Mouse (Mus musculus): Measurements from ENCODE around the gene Tmem128.

The Tmem128 gene

DNA sequence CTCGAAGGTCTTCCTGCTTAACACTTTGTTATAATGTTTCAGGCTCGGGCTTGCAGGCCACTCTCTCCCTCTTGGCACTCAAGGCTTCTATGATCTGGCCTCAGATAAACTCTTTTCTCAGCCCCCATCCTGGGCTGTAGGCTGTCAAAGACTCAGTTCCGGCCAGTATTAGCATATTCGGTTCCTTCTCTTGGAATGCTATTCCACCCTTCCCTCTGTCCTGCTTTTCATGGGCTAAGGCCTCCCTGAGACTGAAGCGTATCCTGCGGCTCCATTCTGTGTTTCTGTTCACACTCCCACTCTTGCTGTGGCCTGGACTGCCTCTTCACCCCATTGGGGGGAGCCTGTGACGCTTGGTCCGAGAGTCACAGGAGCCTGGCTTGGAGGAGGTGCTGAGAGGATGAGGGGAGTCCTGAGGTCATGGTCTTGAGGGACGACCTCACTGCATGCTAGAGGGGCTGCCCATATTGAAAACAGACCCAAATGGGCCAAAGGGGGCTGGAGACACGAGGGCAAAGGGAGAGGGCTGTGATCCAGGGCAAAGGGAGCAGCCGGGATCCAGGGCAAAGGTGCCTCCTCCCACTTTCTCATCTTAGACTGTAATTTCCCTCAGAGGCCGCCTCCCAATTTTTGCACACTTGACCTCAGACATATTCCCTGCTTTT lies 18.1 kb downstream of the Tmem128 start:
- no peak for DNase-seq (ENCODE audit: low spot score)

DNA sequence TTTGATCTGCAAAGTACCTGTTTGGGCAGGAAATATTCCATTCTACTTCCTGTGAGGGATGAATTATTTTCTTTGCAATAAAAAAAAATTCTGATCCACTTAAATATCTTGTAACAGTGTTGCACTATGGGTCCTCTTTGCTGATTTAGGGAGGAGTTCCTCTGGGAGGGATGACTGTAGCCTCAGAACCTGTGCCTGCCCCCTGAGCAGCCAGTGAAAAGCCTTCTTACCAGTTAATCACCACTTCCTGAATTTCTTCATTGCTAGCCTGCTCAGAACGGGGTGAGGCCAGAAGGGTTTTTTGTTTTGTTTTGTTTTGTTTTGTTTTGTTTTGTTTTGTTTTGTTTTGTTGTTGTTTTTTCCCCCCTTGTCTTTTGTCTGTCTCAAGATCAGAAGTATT lies 20.1 kb downstream of the Tmem128 start:
- DNase-seq (ENCODE audit: low spot score): no peak

DNA sequence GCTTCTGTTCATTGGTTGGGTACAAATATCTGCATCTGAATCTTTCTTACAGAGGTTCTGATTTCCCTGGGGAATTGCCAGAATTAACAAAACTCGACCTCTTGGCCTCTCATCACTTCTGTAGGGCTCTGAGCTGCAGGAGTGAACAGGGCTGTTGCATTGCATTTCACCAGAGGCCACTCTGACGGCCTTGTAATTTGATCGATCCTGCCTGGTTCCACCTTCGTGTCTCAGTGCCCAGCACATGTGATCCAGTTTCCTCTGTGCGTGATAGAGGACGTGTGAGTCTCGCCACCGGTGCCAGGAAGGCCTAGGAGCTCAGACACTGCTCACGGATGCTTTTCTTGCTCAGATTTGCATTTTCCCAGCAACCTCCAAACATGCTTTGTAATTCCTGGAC lies 25.7 kb downstream of the Tmem128 start:
- DNase-seq (ENCODE audit: low spot score): no peak

DNA sequence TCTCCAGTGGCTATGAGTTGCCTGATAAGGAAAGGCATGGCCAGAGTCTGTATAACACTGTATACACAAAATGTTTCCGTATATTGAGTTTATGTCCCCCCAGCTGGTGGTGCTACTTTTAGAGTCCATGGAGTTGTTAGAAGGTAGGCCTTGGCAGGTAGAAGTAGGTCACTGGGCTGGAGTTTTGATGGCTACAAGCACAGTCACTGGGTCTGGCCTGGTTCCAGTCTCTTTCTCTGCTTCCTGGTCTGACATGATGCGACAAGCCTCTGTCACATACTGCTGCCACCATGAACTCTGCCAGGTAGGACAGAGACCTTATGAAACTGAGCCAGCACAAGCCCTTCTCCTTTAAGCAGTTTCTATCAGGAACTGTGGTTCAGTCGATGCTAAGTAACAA lies 28.5 kb downstream of the Tmem128 start:
- DNase-seq (ENCODE audit: low spot score): no peak

DNA sequence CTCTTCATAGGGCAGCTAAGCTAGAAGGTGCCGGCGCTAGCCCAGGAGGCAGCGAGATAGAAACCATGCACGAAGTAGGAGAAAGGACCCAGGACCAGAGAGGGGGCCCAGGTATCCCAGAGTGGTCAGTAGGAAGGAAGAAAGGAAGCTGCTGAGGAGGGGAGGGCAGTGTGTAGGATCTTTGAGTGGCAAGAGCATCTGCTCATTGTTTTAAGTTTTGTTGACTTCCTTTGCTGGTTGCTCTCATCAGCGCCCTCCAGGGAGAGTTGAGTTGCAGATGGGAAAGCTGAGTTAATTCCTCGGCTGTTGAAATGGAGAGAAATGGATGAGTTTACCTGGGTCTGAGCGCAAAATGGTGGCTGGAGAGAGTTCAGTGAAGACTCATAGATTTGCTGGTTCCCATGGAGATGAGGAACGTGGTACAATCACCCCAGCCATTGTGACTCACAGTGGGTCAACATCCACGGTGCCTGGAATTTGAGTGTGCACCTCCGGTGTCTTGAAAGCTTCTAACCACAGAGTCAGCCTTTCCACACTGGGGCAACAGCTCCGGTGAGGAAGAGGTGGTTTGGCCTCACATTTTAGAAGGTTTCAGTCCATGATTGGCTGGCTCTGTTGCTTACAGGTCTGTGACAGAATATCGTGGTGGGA lies 41.9 kb downstream of the Tmem128 start:
- DNase-seq (ENCODE audit: low spot score): no peak

DNA sequence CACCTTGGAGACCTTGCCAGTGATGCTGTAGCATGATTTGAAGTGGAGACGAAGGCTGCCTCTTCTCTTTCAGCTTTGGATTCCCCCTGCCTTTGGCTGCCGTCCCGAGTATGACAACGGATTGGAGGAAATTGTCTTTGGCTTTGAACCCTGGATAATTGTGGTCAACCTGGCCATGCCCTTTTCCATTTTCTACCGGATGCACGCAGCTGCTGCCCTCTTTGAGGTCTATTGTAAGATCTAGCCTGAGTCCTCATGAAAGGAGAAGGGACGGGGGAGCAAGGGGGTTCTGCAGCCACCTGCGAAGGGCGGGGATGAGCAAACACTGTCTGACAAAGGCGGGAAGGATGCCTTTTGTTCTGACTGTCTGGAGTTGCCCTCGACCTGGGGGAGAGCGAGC lies 42.7 kb downstream of the Tmem128 start:
- DNase-seq (ENCODE audit: low spot score): no peak

DNA sequence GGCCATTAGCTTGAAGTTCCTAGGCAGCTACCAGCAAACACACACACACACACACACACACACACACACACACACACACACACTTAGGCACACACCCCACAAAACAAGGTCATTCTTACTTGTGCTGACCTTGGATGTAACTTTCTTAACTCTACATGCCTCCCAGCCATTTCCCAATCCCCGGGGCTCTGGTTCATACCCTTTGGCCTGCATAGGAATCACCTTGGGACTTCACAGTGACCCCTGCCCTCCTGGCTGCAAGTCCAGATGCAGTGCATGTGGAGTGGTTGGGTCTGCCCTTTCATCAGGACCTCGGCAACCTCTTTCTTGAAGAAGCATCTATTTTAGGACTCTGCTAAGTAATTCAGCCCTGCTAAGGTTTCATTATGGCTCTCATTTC lies 45.3 kb downstream of the Tmem128 start:
- no peak for DNase-seq (ENCODE audit: low spot score)

DNA sequence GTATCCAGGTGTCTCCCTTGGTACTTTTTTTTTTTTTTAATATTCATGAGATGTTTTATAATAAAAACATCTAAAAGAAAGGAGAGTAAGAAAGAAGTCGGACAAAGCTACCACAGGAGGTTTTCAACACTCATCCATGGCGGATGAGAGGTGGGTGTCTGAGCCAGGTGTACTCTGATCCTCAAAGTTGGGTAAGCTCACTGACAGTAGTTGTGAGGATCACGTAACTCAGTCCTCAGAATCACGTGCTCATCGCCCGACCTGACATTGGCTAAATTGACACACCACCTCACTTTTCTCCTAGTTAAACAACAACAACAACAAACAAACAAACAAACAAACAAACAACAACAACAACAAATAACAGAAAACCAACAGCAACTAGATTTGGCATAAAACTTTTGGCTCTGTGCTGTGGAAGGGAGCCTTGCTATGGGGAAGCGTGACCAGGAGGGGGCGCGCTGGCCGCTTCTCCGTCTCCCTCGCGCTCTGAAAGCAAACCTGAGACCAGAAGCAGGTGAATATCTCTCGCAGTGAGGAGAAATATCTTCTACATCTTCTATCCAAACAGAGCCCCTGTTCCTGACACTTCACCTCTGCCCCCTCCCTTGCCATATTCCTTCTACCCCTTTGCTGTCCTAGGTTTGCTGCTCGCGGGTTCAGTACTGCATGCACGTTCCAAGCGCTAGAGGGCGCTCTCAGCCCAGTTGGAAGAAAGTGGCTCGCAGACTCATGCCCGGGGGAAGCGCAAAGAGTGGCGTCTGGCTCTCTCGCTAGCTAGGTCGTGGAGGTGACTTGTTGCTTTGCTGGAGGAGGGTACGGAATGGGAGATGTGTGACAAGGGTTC lies 47.5 kb downstream of the Tmem128 start:
- peak; percentile 91 for DNase-seq (ENCODE audit: low spot score)

DNA sequence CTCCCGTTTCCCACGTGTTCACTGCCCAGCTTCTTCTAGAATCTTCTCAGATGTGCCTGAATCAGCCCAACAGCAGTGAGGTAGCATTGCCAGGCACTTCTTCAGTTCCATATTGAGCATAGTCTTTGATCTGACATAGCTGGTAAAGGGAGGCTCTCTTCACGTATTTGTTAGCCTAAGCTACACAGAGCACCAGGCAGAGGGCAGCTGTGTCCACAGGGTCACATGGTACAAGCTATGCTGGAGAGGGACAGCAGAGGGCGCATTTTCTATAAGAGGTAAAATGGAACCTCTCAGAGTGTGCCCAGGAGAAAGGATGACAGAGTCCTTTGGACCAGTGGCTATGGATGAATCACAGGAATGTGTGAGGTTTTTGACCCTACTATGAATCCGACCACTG lies 48.9 kb downstream of the Tmem128 start:
- DNase-seq (ENCODE audit: low spot score): peak; percentile 61

DNA sequence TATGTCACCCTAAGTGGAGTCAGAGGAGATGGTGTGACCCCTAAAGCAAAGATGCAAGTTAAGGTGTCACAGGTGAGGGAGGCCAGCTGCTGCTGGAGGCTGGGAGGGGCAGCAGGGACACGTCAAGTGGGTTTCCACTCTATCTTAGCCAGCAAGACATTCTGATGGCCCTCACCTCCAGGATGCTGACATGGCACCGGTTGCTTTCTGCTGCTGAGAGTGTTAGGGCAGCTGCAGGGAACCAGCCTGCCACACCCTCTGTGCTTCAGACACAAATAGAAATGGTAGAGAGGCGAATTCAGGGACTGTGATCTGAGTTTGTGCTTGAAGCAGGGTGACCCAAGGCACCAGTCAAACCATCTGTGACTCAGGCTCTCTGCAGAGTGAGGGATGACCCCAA lies 49.8 kb downstream of the Tmem128 start:
- DNase-seq (ENCODE audit: low spot score): no peak

Data from urinary bladder, postnatal 14 days (tissue).